Mouse (Mus musculus) gastrocnemius, adult 2 months (tissue): Measurements from ENCODE around the gene Rora. TPM values are rescaled to one million over a fixed set of nuclear protein-coding genes. Genes with fewer than 3 reads are reported as not detected.

Source experiments
- DNase-seq: peaks from one replicate; pipeline ENCODE4 v3.0.0; 2022
- H3K27ac ChIP-seq: fragments of 200-600 bp; 2 replicates; pipeline ENCODE4 v1.8.1; 2022; ENCODE audit warnings: mild to moderate bottlenecking
- H3K4me3 ChIP-seq: fragments of 200-600 bp; 2 replicates; pipeline ENCODE4 v1.8.1; 2022; ENCODE audit warnings: mild to moderate bottlenecking, moderate library complexity
- CTCF ChIP-seq: fragments of 200-600 bp; IDR thresholded peaks from 2 replicates; pipeline ENCODE4 v1.8.1; 2022; ENCODE audit warnings: antibody characterized with exemption, mild to moderate bottlenecking, moderate library complexity
- intact Hi-C: fragments of 180-260 bp; cut with DNase I; formaldehyde crosslinking; loops from one replicate; pipeline ENCODE4 v1.15.1; 2025
- total RNA-seq, 2 experiments: library from RNA; stranded (reverse); gene quantifications; 2 replicates each; pipeline ENCODE4 v1.2.3; 2021

Rora gene
- total RNA-seq, 2 experiments from 2014 or later = 60.6 to 112 TPM

DNA sequence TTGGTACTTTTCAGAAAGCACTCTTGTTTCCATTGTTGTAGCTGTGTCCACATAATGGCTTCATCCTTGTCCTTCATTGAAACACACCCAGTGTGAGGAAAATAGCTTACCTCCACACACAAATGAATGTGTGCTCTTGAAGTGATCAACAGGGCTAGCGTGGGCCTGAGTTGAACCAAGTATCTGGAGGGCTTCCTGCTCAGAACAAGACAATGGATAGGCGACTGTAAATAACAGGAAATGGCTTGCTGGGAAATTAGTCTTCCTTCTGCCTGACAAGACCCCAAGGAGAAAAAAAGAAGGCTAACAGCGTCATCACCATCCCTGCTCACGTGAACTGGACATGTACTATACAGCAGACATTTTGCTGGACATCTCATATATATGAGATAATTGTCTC lies 374.6 kb downstream of the Rora start:
- TF ChIP-seq CTCF = no peak
- H3K27ac ChIP-seq = no peak overlapping the region
- intact Hi-C loops = no loop called here
- no peak for DNase-seq
- H3K4me3 ChIP-seq = no peak overlapping the region

DNA sequence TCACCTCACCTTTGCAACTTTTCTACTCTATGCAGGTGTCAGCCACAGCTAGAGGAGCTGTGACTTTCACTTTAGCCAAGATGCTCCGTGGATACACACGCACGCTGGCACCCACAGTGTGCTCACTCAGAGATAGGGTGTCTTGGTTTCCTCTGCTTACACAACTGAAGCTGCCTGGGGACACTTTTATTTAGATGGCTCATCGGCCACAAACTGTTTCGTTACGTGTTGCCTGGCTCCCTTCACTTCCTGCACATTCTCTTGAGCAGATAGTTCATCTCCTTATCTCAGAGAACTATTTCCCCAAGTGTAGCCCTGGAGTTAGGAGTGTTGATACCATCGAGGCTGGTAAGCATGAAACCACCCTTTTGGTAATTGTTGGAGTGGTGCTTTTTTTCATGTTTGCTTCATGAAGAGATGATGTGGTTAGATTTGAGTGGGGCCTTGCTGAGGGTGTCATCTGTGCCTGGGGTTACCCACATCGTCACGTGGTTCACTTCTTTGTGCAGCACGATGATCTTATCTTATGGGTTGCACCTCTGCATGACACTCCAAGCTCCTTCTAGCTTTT lies 380.8 kb downstream of the Rora start:
- peak; percentile 51 for DNase-seq
- intact Hi-C loops = no loop called here
- H3K27ac ChIP-seq = peak overlapping the region; percentile 46; the same call in 1 of the 2 replicates
- TF ChIP-seq CTCF = no peak
- H3K4me3 ChIP-seq = 0 out of 2 replicates have a peak overlapping the region, but pooled peaks have one; percentile 21

DNA sequence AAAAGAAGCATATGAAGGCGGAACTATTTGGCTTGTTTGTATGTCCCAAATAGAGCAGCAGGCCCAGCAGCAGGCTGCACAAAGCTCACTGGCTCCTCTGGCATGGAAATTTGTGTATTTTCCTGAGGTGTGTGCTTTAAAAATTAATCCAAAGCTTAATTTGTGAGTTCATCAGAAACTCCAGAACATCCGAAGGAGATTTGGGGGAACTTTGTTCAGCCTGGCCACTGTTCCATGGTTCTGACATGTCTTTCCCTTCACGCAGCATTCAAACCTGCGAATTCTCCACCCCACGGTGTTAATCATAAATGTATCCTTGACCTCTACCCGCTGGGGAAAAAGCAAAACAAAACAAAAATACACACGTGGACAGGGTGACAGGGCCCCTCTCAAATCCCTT lies 381.9 kb downstream of the Rora start:
- H3K4me3 ChIP-seq = no peak overlapping the region
- intact Hi-C loops = no loop called here

DNA sequence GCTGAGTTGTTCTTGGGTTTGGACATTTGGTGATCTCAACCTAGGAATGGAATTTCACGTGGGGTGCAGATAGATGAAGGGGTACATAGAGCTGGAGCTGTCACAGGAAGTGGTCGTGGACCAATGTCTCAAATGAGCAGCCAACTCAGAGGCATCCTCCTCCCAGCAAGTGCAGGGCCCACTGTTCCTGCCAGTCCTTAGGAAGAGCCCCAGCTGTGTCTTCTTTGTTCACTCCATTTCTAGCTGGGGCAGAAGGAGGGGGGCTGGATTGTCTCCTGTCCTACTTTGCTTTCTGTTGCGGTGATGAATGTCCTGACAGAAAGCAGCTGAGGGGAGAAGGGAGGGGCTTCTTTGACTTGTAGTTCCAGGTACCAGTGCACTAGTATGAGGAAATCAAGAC lies 382.7 kb downstream of the Rora start:
- Histone ChIP-seq H3K4me3 (no peak overlapping the region), H3K27ac (peak overlapping the region; percentile 75; the same call in 1 of the 2 replicates)
- TF ChIP-seq CTCF = no peak
- no peak for DNase-seq
- intact Hi-C loops = no loop called here

More for the DNA sequence above, 381.9 kb downstream of the Rora start:
- DNase-seq = no peak
- TF ChIP-seq CTCF = no peak
- no peak overlapping the region for H3K27ac ChIP-seq

DNA sequence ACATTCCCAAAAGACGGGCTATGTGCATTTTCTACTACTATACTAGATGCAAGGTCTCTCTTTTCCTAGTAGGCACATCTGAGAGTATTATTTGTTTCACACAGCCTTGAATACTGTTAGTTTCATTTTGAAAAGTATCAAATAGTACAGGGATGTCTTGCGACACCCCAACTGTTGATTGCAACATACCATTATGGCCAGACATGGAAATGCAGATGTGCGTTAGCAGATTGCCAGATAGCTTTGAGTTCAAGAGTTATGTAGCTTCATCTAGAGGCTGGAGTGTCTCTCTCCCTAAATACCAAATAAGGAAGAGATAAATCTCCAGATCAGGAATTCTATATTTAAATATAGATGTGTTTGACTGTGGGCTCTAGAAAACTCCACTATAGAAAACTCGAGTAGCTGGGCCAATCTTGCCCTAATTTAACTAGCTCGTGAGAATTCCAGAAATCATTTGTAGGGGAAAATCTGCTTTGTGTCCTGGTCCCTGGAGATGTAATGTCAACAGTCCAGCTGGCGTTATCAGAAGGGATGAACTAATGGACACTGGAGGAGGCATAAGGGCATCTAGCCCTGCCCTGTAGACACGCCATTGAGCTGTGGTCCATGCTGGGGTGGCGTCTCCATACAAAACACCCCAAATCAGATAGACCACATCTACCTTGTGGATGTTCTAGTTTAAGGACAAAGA lies 390.5 kb downstream of the Rora start:
- Histone ChIP-seq H3K27ac (peak overlapping the region; percentile 28), H3K4me3 (no peak overlapping the region)
- peak; percentile 36 for DNase-seq
- no peak for TF ChIP-seq CTCF
- intact Hi-C loops = no loop called here

DNA sequence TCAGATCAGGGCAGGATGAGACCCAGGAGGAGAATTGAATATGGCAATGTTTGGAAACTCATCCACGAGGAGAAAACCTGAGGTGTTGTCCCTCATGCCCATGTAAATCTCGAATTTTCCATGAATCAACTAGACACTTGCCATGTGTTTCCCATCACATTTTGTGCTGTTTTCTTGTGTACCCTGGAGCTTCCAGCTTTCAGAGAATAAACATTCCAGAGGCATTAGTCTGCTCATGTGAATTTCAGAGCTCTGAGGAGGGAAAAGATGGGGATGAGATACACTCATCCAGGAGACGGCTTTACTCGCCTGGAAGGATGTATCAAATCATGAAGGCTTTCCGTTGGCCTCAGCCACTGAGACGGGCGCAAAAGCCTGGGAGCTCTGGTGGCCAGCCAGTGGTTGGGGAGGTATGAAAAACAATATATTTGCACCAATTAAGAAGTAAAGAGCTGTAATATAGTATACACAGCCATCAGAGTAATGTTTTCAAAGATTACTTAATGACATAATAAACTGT lies 391.1 kb downstream of the Rora start:
- intact Hi-C loops = no loop called here
- Histone ChIP-seq H3K27ac (peak overlapping the region; percentile 28), H3K4me3 (no peak overlapping the region)
- DNase-seq = no peak
- no peak for TF ChIP-seq CTCF

DNA sequence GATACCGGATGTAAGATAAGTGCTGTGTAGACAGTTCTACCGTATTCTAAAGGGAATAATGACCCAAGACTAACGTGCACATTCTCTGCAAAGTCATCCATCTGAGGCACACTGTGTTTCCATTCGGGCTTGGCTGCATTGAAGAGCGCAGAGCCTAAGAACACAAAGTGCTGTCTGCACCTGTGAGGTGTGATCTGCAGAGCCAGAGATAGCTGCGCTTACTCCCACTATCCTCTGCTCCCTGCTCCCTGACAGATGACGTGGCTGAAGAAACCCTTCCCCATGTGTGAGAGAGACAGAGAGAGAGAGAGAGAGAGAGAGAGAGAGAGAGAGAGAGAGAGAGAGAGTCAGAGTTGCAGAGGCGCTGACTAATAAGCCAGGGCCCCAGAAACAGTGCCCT lies 392.3 kb downstream of the Rora start:
- Histone ChIP-seq H3K27ac (no peak overlapping the region), H3K4me3 (no peak overlapping the region)
- no peak for TF ChIP-seq CTCF
- DNase-seq = no peak
- intact Hi-C loops = no loop called here

DNA sequence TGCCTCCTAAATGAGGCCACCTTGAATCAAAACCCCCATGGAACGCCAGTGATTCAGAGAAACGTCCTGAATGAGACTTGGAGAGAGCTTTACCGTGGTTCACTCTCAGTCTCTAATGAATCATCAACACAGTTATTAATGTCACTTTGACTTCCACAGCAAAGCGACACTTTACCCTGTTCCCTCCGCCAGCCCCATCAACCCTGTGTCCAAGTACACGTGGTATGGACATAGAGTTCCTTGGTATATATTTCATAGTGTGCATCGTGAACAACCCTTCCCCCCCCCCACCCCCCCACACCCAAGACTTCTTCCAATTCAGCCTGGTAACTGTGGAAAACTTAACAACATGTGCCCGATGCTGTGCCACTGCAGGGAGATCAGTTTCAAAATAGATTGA lies 397.3 kb downstream of the Rora start:
- Histone ChIP-seq H3K4me3 (peak overlapping the region; percentile 58), H3K27ac (peak overlapping the region; percentile 80)
- peak; percentile 65 for DNase-seq
- intact Hi-C loops = loop anchor here (2.0 to 5.0 kb wide), 3 partner anchors 94 to 246 kb away; no protein-coding TSS in a partner anchor
- no peak for TF ChIP-seq CTCF

DNA sequence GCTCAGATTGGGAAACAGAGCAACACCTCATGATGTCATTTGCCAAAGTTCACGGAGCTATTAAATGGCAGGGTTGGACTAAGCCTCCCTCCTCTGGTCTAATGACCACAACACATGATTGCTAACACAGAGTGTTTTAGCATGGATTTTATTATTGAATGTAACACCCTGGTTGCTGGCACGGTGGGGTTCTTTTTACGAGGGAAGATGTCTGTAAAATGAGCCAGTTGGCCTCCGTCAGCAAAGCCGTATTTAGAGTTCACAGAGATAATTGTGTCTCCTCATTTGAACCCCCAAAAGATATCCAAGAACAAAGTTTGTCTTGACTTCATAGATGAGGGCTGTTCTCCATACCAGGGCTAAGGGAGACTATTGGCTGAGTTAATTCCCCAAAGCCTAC lies 398.3 kb downstream of the Rora start:
- intact Hi-C loops = loop anchor here (2.0 to 5.0 kb wide), 4 partner anchors 45 to 245 kb away; no protein-coding TSS in a partner anchor
- no peak overlapping the region for H3K4me3 ChIP-seq
- DNase-seq = peak; percentile 65
- TF ChIP-seq CTCF = peak; percentile 4; the same call in 1 of the 2 replicates
- peak overlapping the region; percentile 80 for H3K27ac ChIP-seq

DNA sequence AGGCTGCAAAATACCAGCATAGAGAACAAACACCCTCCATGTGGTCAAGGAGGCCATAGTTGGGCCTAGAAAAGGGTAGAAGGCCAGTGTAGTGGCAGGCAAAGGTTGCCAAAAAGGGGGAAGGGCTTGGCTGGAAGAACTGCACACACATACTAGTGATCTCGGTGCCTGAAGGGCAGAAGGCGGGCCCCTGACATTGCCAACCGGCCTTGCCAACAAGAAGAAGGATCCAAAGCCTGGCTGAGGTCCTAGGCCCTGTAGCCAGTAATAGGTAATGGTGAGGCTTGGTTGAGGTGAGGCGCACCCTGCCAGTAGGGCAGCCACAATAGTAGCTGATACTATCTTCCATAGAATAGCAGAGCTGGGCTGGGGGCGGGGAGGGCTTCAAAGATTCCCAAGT lies 401.7 kb downstream of the Rora start:
- intact Hi-C loops = loop anchor here (2.0 kb wide), 1 partner anchor 37 kb away; no protein-coding TSS in a partner anchor
- H3K4me3 ChIP-seq = no peak overlapping the region
- no peak for TF ChIP-seq CTCF
- DNase-seq = peak; percentile 84
- peak overlapping the region; percentile 80 for H3K27ac ChIP-seq

DNA sequence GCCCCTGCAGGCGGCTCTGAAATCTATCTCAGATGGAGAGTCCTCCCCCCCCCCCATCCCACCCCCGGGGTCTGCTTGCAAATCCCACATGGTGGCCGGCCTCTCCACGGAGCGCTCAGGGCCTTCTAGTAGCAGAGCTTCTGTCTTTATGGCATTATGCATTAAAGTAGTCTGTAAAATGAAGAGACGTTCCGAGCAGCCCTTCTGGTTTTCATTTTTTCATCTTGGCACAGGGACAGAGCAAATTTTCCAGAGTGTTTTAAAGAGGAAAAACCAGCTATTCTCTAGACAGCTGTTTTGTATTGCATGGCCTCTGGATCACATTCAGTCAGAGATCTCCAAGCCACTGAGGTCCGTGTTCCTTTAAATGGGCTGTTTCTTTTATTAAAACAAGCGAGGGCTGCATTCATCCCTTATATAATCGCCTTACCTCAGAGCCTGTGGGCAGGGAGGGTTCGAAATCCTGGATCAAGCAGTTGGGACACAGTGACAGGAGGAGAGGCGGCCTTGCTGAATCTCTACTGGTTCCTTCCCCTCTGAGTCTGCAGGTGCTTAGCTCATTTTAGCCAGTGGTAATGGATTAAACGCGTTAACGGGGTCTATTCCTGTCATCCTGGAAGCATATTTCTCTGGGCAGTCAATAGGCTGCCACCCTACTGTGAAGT lies 417.7 kb downstream of the Rora start:
- H3K4me3 ChIP-seq = peak overlapping the region; percentile 52

DNA sequence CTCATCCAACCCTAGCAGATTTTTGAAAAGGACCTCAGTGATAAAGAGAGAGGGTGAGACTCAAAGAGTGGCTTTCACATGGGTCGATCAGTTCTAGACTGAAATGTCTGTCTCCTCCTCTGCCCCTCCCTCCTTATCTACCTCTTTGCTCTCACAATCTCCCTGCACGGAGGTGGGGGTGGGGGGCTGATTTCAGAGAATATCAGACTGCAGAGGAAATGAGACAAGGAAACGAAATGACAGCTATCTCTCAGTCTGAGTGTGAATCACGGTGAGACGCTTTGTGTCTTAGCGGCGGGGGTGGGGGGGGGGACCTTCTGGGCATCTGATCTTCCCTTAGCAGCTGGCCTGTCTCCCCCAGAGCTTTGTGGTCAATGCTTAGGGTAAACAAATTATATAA lies 419.7 kb downstream of the Rora start:
- intact Hi-C loops = no loop called here
- Histone ChIP-seq H3K27ac (no peak overlapping the region), H3K4me3 (no peak overlapping the region)
- DNase-seq = no peak
- no peak for TF ChIP-seq CTCF

More for the DNA sequence above, 417.7 kb downstream of the Rora start:
- DNase-seq = no peak
- intact Hi-C loops = no loop called here
- peak overlapping the region; percentile 66 for H3K27ac ChIP-seq
- no peak for TF ChIP-seq CTCF
